Comparison of ENCODE assay signal across 13 mouse cellular contexts in genomic region chr16:93042491-93042890, GRCm38 (mm10).
DNase-seq lines count a peak whose midpoint lies in the region; ATAC-seq and TF ChIP-seq lines count a peak whose summit lies in the region.
"Had no signal": no experiment of that assay in that cellular context is flagged by ENCODE, and none has a peak within 500 bp of the region (broad histone marks: within the 10 kb centered on the region; RNA-seq: fewer than 3 reads in every experiment).

No protein-coding gene starts in this region.

- TF ChIP-seq CTCF in lung, postnatal 0 days (IDR thresholded peaks at IDR 0.05), result no peak

- H3K4me3 ChIP-seq in heart, embryonic 14.5 days (ENCODE audit: control insufficient read depth in 1 of 2, insufficient read depth in 1 of 2, low read depth in 1 of 2, low read length in 2 of 2), result no peak overlapping the region
- H3K4me3 ChIP-seq in lung, embryonic 15.5 days, result no peak overlapping the region
- no peak overlapping the region for H3K4me3 ChIP-seq in lung, postnatal 0 days (ENCODE audit: low read depth, low read length)
- H3K4me3 ChIP-seq in intestine, embryonic 16.5 days (ENCODE audit: low read length), result no peak overlapping the region
- H3K4me3 ChIP-seq in stomach, embryonic 15.5 days (replicated peaks), result no peak overlapping the region
- H3K4me3 ChIP-seq: gastrocnemius, adult 2 months; hindbrain, embryonic 10.5 days; midbrain, embryonic 15.5 days had no signal

- peaks cover 7 to 10% of the 10 kb centered on the region in 2 experiments; a peak in 3 of 4 replicates for H3K4me1 ChIP-seq in heart, embryonic 14.5 days (ENCODE audit: control insufficient read depth in 2 of 2, insufficient read depth in 2 of 2, low read length in 2 of 2)
- peaks cover 12% of the 10 kb centered on the region for H3K4me1 ChIP-seq in lung, embryonic 15.5 days
- H3K4me1 ChIP-seq in lung, postnatal 0 days (ENCODE audit: insufficient read depth, low read depth, low read length), result 0 out of 2 replicates have a peak, but pooled peaks cover 5% of the 10 kb centered on the region
- H3K4me1 ChIP-seq in intestine, embryonic 16.5 days (ENCODE audit: control insufficient read depth, insufficient read depth, low read length), result 0 out of 2 replicates have a peak, but pooled peaks cover 2% of the 10 kb centered on the region
- H3K4me1 ChIP-seq in stomach, embryonic 15.5 days, result no peaks in the 10 kb centered on the region
- H3K4me1 ChIP-seq: midbrain, embryonic 15.5 days had no signal

- no peak overlapping the region for H3K27ac ChIP-seq in heart, embryonic 14.5 days (replicated peaks in 1 of 2; ENCODE audit: control insufficient read depth in 1 of 2, insufficient read depth in 1 of 2, low read depth in 2 of 2, low read length in 2 of 2)
- H3K27ac ChIP-seq in lung, embryonic 15.5 days, result no peak overlapping the region
- H3K27ac ChIP-seq in lung, postnatal 0 days (ENCODE audit: low read length), result no peak overlapping the region
- H3K27ac ChIP-seq in intestine, embryonic 16.5 days (ENCODE audit: low read length), result no peak overlapping the region
- no peak overlapping the region for H3K27ac ChIP-seq in stomach, embryonic 15.5 days
- H3K27ac ChIP-seq: gastrocnemius, adult 2 months; hindbrain, embryonic 10.5 days; midbrain, embryonic 15.5 days had no signal

- DNase-seq in heart, adult 8-10 months (ENCODE audit: low spot score), result no peak
- no peak for DNase-seq in lung, postnatal 0 days (ENCODE audit: low spot score)
- no peak for DNase-seq in adrenal gland, adult 2 months
- DNase-seq: cerebellum, adult 9-11 months; gastrocnemius, adult 2 months; lung, adult 18-20 months had no signal

- no peak for TF ChIP-seq EP300 in lung, postnatal 0 days (IDR thresholded peaks at IDR 0.05)

- no peaks in the 10 kb centered on the region for H3K36me3 ChIP-seq in heart, embryonic 14.5 days (ENCODE audit: control insufficient read depth, insufficient read depth, low read length)
- H3K36me3 ChIP-seq in lung, embryonic 15.5 days, result no peaks in the 10 kb centered on the region
- H3K36me3 ChIP-seq in lung, postnatal 0 days (ENCODE audit: insufficient read depth, low read length), result no peaks in the 10 kb centered on the region
- H3K36me3 ChIP-seq in intestine, embryonic 16.5 days (ENCODE audit: control insufficient read depth, insufficient read depth, low read length), result no peaks in the 10 kb centered on the region
- no peaks in the 10 kb centered on the region for H3K36me3 ChIP-seq in stomach, embryonic 15.5 days
- H3K36me3 ChIP-seq: hindbrain, embryonic 10.5 days; midbrain, embryonic 15.5 days had no signal

- peak overlapping the region; percentile 27; the same call in 1 of the 2 replicates for H3K4me2 ChIP-seq in heart, embryonic 14.5 days (ENCODE audit: low read length)
- 0 out of 2 replicates have a peak overlapping the region, but pooled peaks have one; percentile 23 for H3K4me2 ChIP-seq in lung, embryonic 15.5 days
- H3K4me2 ChIP-seq in lung, postnatal 0 days (replicated peaks; ENCODE audit: low read depth, low read length), result no peak overlapping the region
- peak overlapping the region; percentile 26; the same call in 1 of the 2 replicates for H3K4me2 ChIP-seq in intestine, embryonic 16.5 days (ENCODE audit: low read depth, low read length)
- H3K4me2 ChIP-seq in stomach, embryonic 15.5 days, result 0 out of 2 replicates have a peak overlapping the region, but pooled peaks have one; percentile 0
- H3K4me2 ChIP-seq: midbrain, embryonic 15.5 days had no signal

- H3K9me3 ChIP-seq in heart, embryonic 14.5 days (ENCODE audit: control insufficient read depth, low read length), result no peaks in the 10 kb centered on the region
- H3K9me3 ChIP-seq in lung, embryonic 15.5 days, result no peaks in the 10 kb centered on the region
- no peaks in the 10 kb centered on the region for H3K9me3 ChIP-seq in lung, postnatal 0 days (ENCODE audit: low read length)
- H3K9me3 ChIP-seq in intestine, embryonic 16.5 days (ENCODE audit: control insufficient read depth, low read length), result no peaks in the 10 kb centered on the region
- H3K9me3 ChIP-seq in stomach, embryonic 15.5 days, result no peaks in the 10 kb centered on the region
- H3K9me3 ChIP-seq: hindbrain, embryonic 10.5 days; midbrain, embryonic 15.5 days had no signal

- peaks cover 38% of the 10 kb centered on the region for H3K27me3 ChIP-seq in heart, embryonic 14.5 days (ENCODE audit: control insufficient read depth, insufficient read depth, low read length)
- H3K27me3 ChIP-seq in lung, embryonic 15.5 days, result no peaks in the 10 kb centered on the region
- H3K27me3 ChIP-seq in lung, postnatal 0 days (replicated peaks; ENCODE audit: insufficient read depth, low read length), result no peaks in the 10 kb centered on the region
- no peaks in the 10 kb centered on the region for H3K27me3 ChIP-seq in intestine, embryonic 16.5 days (replicated peaks; ENCODE audit: control insufficient read depth, insufficient read depth, low read length)
- H3K27me3 ChIP-seq in stomach, embryonic 15.5 days (replicated peaks), result no peaks in the 10 kb centered on the region
- H3K27me3 ChIP-seq: midbrain, embryonic 15.5 days had no signal

- WGBS in heart, embryonic 14.5 days, result 14% methylated on average over 10 of the region's 10 CpGs
- 24% methylated on average over 10 of the region's 10 CpGs for WGBS in lung, embryonic 15.5 days
- WGBS in lung, postnatal 0 days, result 28% methylated on average over 10 of the region's 10 CpGs
- WGBS in intestine, embryonic 16.5 days, result 52% methylated on average over 10 of the region's 10 CpGs
- 62% methylated on average over 10 of the region's 10 CpGs for WGBS in stomach, embryonic 15.5 days

- no peak overlapping the region for H3K9ac ChIP-seq in heart, embryonic 14.5 days (ENCODE audit: low read length)
- H3K9ac ChIP-seq in lung, embryonic 15.5 days, result no peak overlapping the region
- H3K9ac ChIP-seq in lung, postnatal 0 days (replicated peaks; ENCODE audit: low read depth), result no peak overlapping the region
- H3K9ac ChIP-seq in intestine, embryonic 16.5 days (ENCODE audit: low read depth, low read length), result no peak overlapping the region
- no peak overlapping the region for H3K9ac ChIP-seq in stomach, embryonic 15.5 days
- H3K9ac ChIP-seq: forebrain, postnatal 0 days; midbrain, embryonic 15.5 days had no signal

- no peak for ATAC-seq in heart, embryonic 14.5 days (ENCODE audit: insufficient number of reproducible peaks, insufficient read depth, low FRiP score, low read depth)
- no peak for ATAC-seq in lung, embryonic 15.5 days (ENCODE audit: borderline replicate concordance, extremely low read depth, low FRiP score, low TSS enrichment)
- no peak for ATAC-seq in lung, postnatal 0 days
- ATAC-seq in intestine, embryonic 16.5 days, result no peak
- no peak for ATAC-seq in stomach, embryonic 15.5 days (ENCODE audit: insufficient read depth, low FRiP score, low read depth)
- ATAC-seq: forebrain, postnatal 0 days; midbrain, embryonic 15.5 days had no signal
